Mouse (Mus musculus): ENCODE data around the gene Zfp493. TPM values are rescaled to one million over a fixed set of nuclear protein-coding genes. Genes with fewer than 3 reads are reported as not detected.

Zfp493 gene
- polyA plus RNA-seq (2012; rRNA removed; ENCODE audit: low replicate concordance) = 0.90 and 1.5 TPM in 2 replicates

GRCm38 (mm10) chr13:67779265-67780221, at the start of gene Zfp493:
Gene Zfp493 (plus strand): TSS chr13:67779693.

DNA sequence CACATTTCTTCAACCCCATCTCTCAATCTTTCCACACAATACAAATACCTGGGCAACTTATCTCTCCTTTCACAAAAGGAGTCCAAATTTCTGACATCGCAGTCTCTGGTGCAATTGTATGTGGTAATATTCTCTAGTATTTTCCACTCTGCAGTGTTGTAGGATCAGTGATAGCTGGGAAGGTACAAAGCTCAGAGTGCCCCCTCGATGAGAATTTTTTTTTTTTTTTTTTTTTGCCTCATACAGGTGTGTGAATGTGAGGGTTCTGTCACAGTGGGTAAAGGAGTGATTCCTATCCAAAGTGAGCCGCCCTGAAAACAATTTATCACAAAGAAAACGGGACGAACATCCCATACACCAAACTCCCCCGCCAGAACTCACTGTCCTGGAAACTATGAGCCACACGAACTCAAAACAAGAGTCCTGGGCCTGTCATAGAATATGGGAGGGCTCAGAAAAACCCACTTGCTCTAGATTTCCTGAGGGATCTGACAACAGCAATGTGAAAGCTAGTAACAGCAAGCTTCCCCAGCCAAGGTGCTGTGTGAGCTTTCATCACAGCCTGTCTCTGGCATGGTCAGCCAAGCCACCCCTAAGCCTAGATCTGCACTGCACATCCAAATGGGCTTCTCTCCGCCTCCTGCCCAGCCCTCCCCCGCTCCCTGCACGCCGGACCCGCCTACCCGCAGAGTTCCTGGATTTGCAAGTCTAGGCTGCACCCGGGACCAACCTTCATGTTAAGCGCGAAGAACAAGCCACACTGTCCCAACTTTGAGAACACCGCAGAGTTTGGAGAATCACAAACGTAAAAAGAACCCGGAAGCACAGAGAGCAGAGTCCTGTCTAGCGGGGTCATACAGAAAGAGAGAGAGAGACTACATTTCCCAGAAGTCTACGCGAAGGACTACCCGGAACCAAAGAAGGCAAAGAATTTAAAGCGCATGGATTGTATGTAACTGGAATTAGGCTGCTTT, 24.9 kb upstream of the Zfp493 start, which contains the start of gene Zfp85:
Gene Zfp85, minus strand, starts transcription at position 896 of the 974 bp plus-strand sequence.

GRCm38 (mm10) chr13:67813710-67814660, 34.5 kb downstream of the Zfp493 start, which contains the start of gene Zfp273:
Gene Zfp273 (plus strand): TSS chr13:67813740.

DNA sequence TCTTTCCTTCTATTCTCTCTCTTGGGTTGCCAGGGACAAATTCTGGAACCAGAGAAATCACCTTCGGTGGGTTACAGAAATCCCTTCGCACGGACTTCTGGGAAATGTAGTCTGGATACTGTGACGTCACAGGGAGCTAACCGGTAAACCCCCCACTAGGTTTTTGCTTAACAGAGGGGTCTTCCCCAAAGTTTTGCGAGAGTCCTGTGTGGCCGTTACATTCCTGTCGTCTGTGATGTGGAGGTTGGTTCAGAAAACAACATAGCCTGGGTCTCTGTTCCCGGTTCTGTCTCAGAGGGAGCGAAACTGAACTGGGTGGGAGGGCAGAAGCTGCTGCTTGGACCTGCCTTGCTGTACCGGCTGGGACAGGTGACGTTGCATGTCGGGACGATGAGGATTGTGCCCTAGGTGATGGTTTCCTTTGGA, 51.4 kb downstream of the Zfp493 start, which contains the start of gene Gm10037:
Gene Gm10037, plus strand, starts transcription at position 196 of the 426 bp plus-strand sequence.

Other genes with a start within 250 kb of the Zfp493 start
- gene Zfp748, start 225.9 kb upstream of the Zfp493 start, polyA plus RNA-seq (2012; rRNA removed; ENCODE audit: low replicate concordance) = 2.0 and 4.3 TPM in 2 replicates
- gene Zfp729b, start 170.0 kb upstream of the Zfp493 start, polyA plus RNA-seq (2012; rRNA removed; ENCODE audit: low replicate concordance) = 0.62 and 1.0 TPM in 2 replicates
- gene Gm49345, start 141.9 kb upstream of the Zfp493 start, polyA plus RNA-seq (2012; rRNA removed; ENCODE audit: low replicate concordance) = 0.17 TPM in 1 of 2 replicates, not detected in the other
- 0.73 and 2.0 TPM in 2 replicates for gene Zfp729a, start 141.9 kb upstream of the Zfp493 start, polyA plus RNA-seq (2012; rRNA removed; ENCODE audit: low replicate concordance)
- gene Zfp738, start 92.6 kb upstream of the Zfp493 start, polyA plus RNA-seq (2012; rRNA removed; ENCODE audit: low replicate concordance) = 4.3 and 6.8 TPM in 2 replicates
- gene Zfp65, start 50.5 kb upstream of the Zfp493 start, polyA plus RNA-seq (2012; rRNA removed; ENCODE audit: low replicate concordance) = 1.0 and 2.2 TPM in 2 replicates
- 0.46 and 0.77 TPM in 2 replicates for gene Zfp85, start 24.5 kb upstream of the Zfp493 start, polyA plus RNA-seq (2012; rRNA removed; ENCODE audit: low replicate concordance)
- 0.59 and 1.1 TPM in 2 replicates for gene Zfp273, start 34.0 kb downstream of the Zfp493 start, polyA plus RNA-seq (2012; rRNA removed; ENCODE audit: low replicate concordance)
- gene Gm10037, start 51.4 kb downstream of the Zfp493 start, polyA plus RNA-seq (2012; rRNA removed; ENCODE audit: low replicate concordance) = 1.6 and 1.9 TPM in 2 replicates
- not detected in 2 replicates for gene BC048507, start 83.6 kb downstream of the Zfp493 start, polyA plus RNA-seq (2012; rRNA removed; ENCODE audit: low replicate concordance)